Mouse (Mus musculus) ES-Bruce4 (cell line): ENCODE results near the gene Nfkbie.

Experiments
- CTCF ChIP-seq: IDR thresholded peaks from one replicate; pipeline ENCODE4 v1.8.1; 2011; ENCODE audit warnings: low read depth, low read length
- EP300 ChIP-seq: IDR thresholded peaks from 2 replicates; pipeline ENCODE4 v1.6.1; 2011; ENCODE audit warnings: low read depth, low read length; ENCODE audit not compliant: insufficient read depth
- POLR2A ChIP-seq: IDR thresholded peaks from one replicate; pipeline ENCODE4 v1.8.1; 2011; ENCODE audit warnings: low read length; ENCODE audit not compliant: insufficient read depth

- TF ChIP-seq CTCF = no peak
- no peak for TF ChIP-seq EP300
- no peak for TF ChIP-seq POLR2A
Measured at GRCm38 (mm10) chr17:45542705-45543104, 12.8 kb upstream of the Nfkbie start.
